Mouse (Mus musculus) stomach, postnatal 0 days (tissue): ENCODE measurements around the gene Znrf4.

Source experiments
- CTCF ChIP-seq: IDR thresholded peaks from 2 replicates; pipeline ENCODE4 v1.5.1; 2016; ENCODE audit warnings: antibody characterized with exemption, low read depth, mild to moderate bottlenecking, moderate library complexity
- EP300 ChIP-seq: optimal IDR thresholded peaks from 2 replicates; pipeline ENCODE3; 2016; ENCODE audit warnings: antibody characterized with exemption

- no peak for TF ChIP-seq EP300
- TF ChIP-seq CTCF: no peak
Measured at GRCm38 (mm10) chr17:56473611-56473905, 38.7 kb downstream of the Znrf4 start.
